Mouse (Mus musculus): ENCODE data around the gene Rtn3.
A peak's percentile ranks its signal among the peaks of the same experiment; 100 is the strongest.
"Not testable (repeated sequence)": the region's sequence is repeated elsewhere in the genome, so short reads cannot be mapped to it uniquely, and the experiment has no call there.

Rtn3 gene

GRCm38 (mm10) chr19:7482599-7483511, at the start of gene Rtn3:
Rtn3 (minus strand) TSS chr19:7483281.
- DNase-seq (ENCODE audit: extremely low spot score, low spot score) = peak; percentile 98

- DNase-seq (ENCODE audit: extremely low spot score, low spot score) = no peak
Measured at GRCm38 (mm10) chr19:7531906-7532305, 48.8 kb upstream of the Rtn3 start.

GRCm38 (mm10) chr19:7528639-7529428, 45.8 kb upstream of the Rtn3 start:
- peak; percentile 40 for DNase-seq (ENCODE audit: extremely low spot score, low spot score)

- DNase-seq (ENCODE audit: extremely low spot score, low spot score) = no peak
Measured at GRCm38 (mm10) chr19:7524879-7525278, 41.8 kb upstream of the Rtn3 start.

GRCm38 (mm10) chr19:7523781-7524180, 40.7 kb upstream of the Rtn3 start:
- DNase-seq (ENCODE audit: extremely low spot score, low spot score) = no peak

GRCm38 (mm10) chr19:7523292-7523691, 40.2 kb upstream of the Rtn3 start:
- DNase-seq (ENCODE audit: extremely low spot score, low spot score) = no peak

- no peak for DNase-seq (ENCODE audit: extremely low spot score, low spot score)
Measured at GRCm38 (mm10) chr19:7522856-7523255, 39.8 kb upstream of the Rtn3 start.

GRCm38 (mm10) chr19:7521619-7522018, 38.5 kb upstream of the Rtn3 start:
- no peak for DNase-seq (ENCODE audit: extremely low spot score, low spot score)

GRCm38 (mm10) chr19:7516437-7516836, 33.4 kb upstream of the Rtn3 start:
- no peak for DNase-seq (ENCODE audit: extremely low spot score, low spot score)

GRCm38 (mm10) chr19:7508026-7508425, 24.9 kb upstream of the Rtn3 start:
- DNase-seq (ENCODE audit: extremely low spot score, low spot score) = no peak

- no peak for DNase-seq (ENCODE audit: extremely low spot score, low spot score)
Measured at GRCm38 (mm10) chr19:7506321-7506720, 23.2 kb upstream of the Rtn3 start.

- no peak for DNase-seq (ENCODE audit: extremely low spot score, low spot score)
Measured at GRCm38 (mm10) chr19:7502432-7502831, 19.4 kb upstream of the Rtn3 start.

- no peak for DNase-seq (ENCODE audit: extremely low spot score, low spot score)
Measured at GRCm38 (mm10) chr19:7500701-7501100, 17.6 kb upstream of the Rtn3 start.

- no peak for DNase-seq (ENCODE audit: extremely low spot score, low spot score)
Measured at GRCm38 (mm10) chr19:7498816-7499215, 15.7 kb upstream of the Rtn3 start.

- DNase-seq (ENCODE audit: extremely low spot score, low spot score) = not testable (repeated sequence)
Measured at GRCm38 (mm10) chr19:7496070-7496469, 13.0 kb upstream of the Rtn3 start.

- DNase-seq (ENCODE audit: extremely low spot score, low spot score) = no peak
Measured at GRCm38 (mm10) chr19:7495221-7496038, 12.3 kb upstream of the Rtn3 start.

GRCm38 (mm10) chr19:7494187-7495015, 11.3 kb upstream of the Rtn3 start:
- DNase-seq (ENCODE audit: extremely low spot score, low spot score) = peak; percentile 93

GRCm38 (mm10) chr19:7493352-7494186, 10.5 kb upstream of the Rtn3 start, which contains the start of gene Atl3:
Atl3 (plus strand) TSS chr19:7494040.
- DNase-seq (ENCODE audit: extremely low spot score, low spot score) = no peak

GRCm38 (mm10) chr19:7492682-7493081, 9.6 kb upstream of the Rtn3 start:
- DNase-seq (ENCODE audit: extremely low spot score, low spot score) = no peak

- DNase-seq (ENCODE audit: extremely low spot score, low spot score) = no peak
Measured at GRCm38 (mm10) chr19:7491960-7492359, 8.9 kb upstream of the Rtn3 start.
